Mouse (Mus musculus) heart, postnatal 0 days (tissue): ENCODE measurements around the gene Golt1b.
"Not testable (repeated sequence)": the region's sequence is repeated elsewhere in the genome, so short reads cannot be mapped to it uniquely, and the experiment has no call there.

ENCODE experiments used
- CTCF ChIP-seq: IDR thresholded peaks from 2 replicates; pipeline ENCODE4 v1.5.1; 2016; ENCODE audit warnings: antibody characterized with exemption, control low read depth, low read depth
- EP300 ChIP-seq: IDR thresholded peaks from 2 replicates; pipeline ENCODE4 v1.6.1; 2016; ENCODE audit warnings: antibody characterized with exemption, low read depth

DNA sequence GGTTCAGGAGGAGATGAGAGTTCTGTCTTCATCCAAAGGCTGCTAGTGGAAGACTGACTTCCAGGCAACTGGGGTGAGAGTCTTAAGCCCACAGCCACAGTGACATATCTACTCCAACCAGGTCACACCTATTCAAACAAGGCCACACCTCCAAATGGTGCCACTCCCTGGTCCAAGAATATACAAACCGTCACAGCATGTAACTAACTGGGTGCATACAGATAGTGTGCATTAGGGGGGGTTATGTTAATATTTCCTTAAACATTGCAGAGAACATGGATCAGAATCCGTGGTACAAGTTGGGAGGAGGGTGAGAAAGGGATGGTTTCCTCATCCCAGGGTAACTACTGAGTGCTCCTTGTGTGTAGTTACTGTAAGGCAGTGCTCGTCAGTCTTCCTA, 34.9 kb upstream of the Golt1b start:
- not testable (repeated sequence) for TF ChIP-seq EP300, CTCF
